In the genomic region with DNA sequence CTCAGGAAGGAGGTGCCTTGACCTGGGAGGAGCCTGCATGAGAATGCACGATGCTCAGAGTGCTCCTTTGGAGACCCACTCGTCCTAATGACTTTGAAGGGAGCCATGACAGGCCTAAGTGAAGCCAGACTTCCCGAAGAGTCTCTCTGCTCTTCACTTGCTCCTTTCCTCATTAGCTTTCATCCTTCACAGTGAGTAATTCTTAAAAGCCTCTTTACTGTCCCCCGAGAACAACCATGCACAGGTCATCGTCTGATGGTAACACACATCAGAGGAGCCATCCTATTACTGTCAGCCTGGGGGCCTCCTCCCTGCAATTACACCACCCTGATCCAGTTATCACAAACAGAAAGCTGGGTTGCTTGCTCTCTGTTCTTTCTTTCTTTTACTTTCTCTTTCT, we compare ENCODE assay signal across 13 mouse cellular contexts.
DNase-seq lines count a peak whose midpoint lies in the region; ATAC-seq lines count a peak whose summit lies in the region.
"Had no signal": no experiment of that assay in that cellular context is flagged by ENCODE, and none has a peak within 500 bp of the region (broad histone marks: within the 10 kb centered on the region; RNA-seq: fewer than 3 reads in every experiment).

No protein-coding gene starts in this region.

- H3K4me1 ChIP-seq in forebrain, embryonic 11.5 days (replicated peaks; ENCODE audit: control insufficient read depth, insufficient read depth, low read length) = 0 out of 2 replicates have a peak, but pooled peaks cover 3% of the 10 kb centered on the region
- H3K4me1 ChIP-seq in forebrain, embryonic 10.5 days = peaks cover 18% of the 10 kb centered on the region
- peaks cover 11% of the 10 kb centered on the region for H3K4me1 ChIP-seq in forebrain, embryonic 16.5 days (replicated peaks; ENCODE audit: control insufficient read depth, insufficient read depth, low read length)
- H3K4me1 ChIP-seq in midbrain, embryonic 12.5 days = peaks cover 19% of the 10 kb centered on the region

- H3K4me2 ChIP-seq in forebrain, embryonic 11.5 days (ENCODE audit: low read depth, low read length, severe bottlenecking) = no peak overlapping the region
- H3K4me2 ChIP-seq in forebrain, embryonic 16.5 days (ENCODE audit: low read length) = no peak overlapping the region
- no peak overlapping the region for H3K4me2 ChIP-seq in midbrain, embryonic 12.5 days (replicated peaks)
- H3K4me2 ChIP-seq: limb, embryonic 13.5 days had no signal

- H3K36me3 ChIP-seq in forebrain, embryonic 11.5 days (ENCODE audit: control insufficient read depth, insufficient read depth, low read length) = no peaks in the 10 kb centered on the region
- no peaks in the 10 kb centered on the region for H3K36me3 ChIP-seq in forebrain, embryonic 10.5 days (replicated peaks)
- no peaks in the 10 kb centered on the region for H3K36me3 ChIP-seq in forebrain, embryonic 16.5 days (ENCODE audit: control insufficient read depth, insufficient read depth)
- no peaks in the 10 kb centered on the region for H3K36me3 ChIP-seq in midbrain, embryonic 12.5 days
- H3K36me3 ChIP-seq: limb, embryonic 13.5 days had no signal

- no peak overlapping the region for H3K9ac ChIP-seq in forebrain, embryonic 11.5 days (ENCODE audit: low read length)
- no peak overlapping the region for H3K9ac ChIP-seq in forebrain, embryonic 16.5 days (replicated peaks; ENCODE audit: low read depth, low read length)
- H3K9ac ChIP-seq in midbrain, embryonic 12.5 days (replicated peaks) = no peak overlapping the region
- H3K9ac ChIP-seq: limb, embryonic 13.5 days; liver, postnatal 0 days had no signal

- H3K4me3 ChIP-seq in forebrain, embryonic 11.5 days (ENCODE audit: low read depth, low read length) = no peak overlapping the region
- no peak overlapping the region for H3K4me3 ChIP-seq in forebrain, embryonic 10.5 days
- H3K4me3 ChIP-seq in forebrain, embryonic 16.5 days (replicated peaks; ENCODE audit: low read length) = no peak overlapping the region
- no peak overlapping the region for H3K4me3 ChIP-seq in midbrain, embryonic 12.5 days
- H3K4me3 ChIP-seq: limb, embryonic 13.5 days had no signal

- no peaks in the 10 kb centered on the region for H3K9me3 ChIP-seq in forebrain, embryonic 11.5 days (ENCODE audit: control insufficient read depth, low read length)
- no peaks in the 10 kb centered on the region for H3K9me3 ChIP-seq in forebrain, embryonic 10.5 days
- no peaks in the 10 kb centered on the region for H3K9me3 ChIP-seq in forebrain, embryonic 16.5 days (ENCODE audit: control insufficient read depth, low read length)
- no peaks in the 10 kb centered on the region for H3K9me3 ChIP-seq in midbrain, embryonic 12.5 days
- H3K9me3 ChIP-seq: limb, embryonic 13.5 days had no signal

- WGBS in forebrain, embryonic 11.5 days = 38% methylated on average over 5 of the region's 5 CpGs
- 70% methylated on average over 5 of the region's 5 CpGs for WGBS in forebrain, embryonic 10.5 days
- WGBS in forebrain, embryonic 16.5 days = 18% methylated on average over 5 of the region's 5 CpGs
- 28% methylated on average over 5 of the region's 5 CpGs for WGBS in midbrain, embryonic 12.5 days

- intact Hi-C loops in gastrocnemius, postnatal 14 days (cut with DNase I; ENCODE audit: low total_unique reads) = no loop called here

- DNase-seq in forebrain, embryonic 11.5 days (ENCODE audit: low spot score) = no peak
- no peak for DNase-seq in forebrain, embryonic 10.5 days (ENCODE audit: extremely low spot score, low spot score)
- DNase-seq in retina, embryonic 14.5 days (ENCODE audit: low spot score) = peak; percentile 43
- no peak for DNase-seq in gastrocnemius, postnatal 14 days
- no peak for DNase-seq in adrenal gland, postnatal 4 days (ENCODE audit: low spot score in 2 of 2)
- DNase-seq: adrenal gland, postnatal 10 days; kidney, postnatal 10 days; liver, postnatal 0 days had no signal

- H3K27me3 ChIP-seq in forebrain, embryonic 11.5 days (ENCODE audit: control insufficient read depth, insufficient read depth, low read length) = no peaks in the 10 kb centered on the region
- H3K27me3 ChIP-seq in forebrain, embryonic 10.5 days (ENCODE audit: poor library complexity, severe bottlenecking) = no peaks in the 10 kb centered on the region
- no peaks in the 10 kb centered on the region for H3K27me3 ChIP-seq in forebrain, embryonic 16.5 days (replicated peaks; ENCODE audit: control insufficient read depth, insufficient read depth, low read length)
- H3K27me3 ChIP-seq in midbrain, embryonic 12.5 days = no peaks in the 10 kb centered on the region
- H3K27me3 ChIP-seq: limb, embryonic 13.5 days had no signal

- H3K27ac ChIP-seq in forebrain, embryonic 11.5 days (ENCODE audit: low read depth, low read length) = 0 out of 2 replicates have a peak overlapping the region, but pooled peaks have one; percentile 18
- no peak overlapping the region for H3K27ac ChIP-seq in forebrain, embryonic 10.5 days
- peak overlapping the region; percentile 66 for H3K27ac ChIP-seq in forebrain, embryonic 16.5 days (ENCODE audit: low read length)
- H3K27ac ChIP-seq in midbrain, embryonic 12.5 days (replicated peaks) = peak overlapping the region; percentile 72
- H3K27ac ChIP-seq: limb, embryonic 13.5 days; stomach, postnatal 0 days had no signal

- peak; percentile 44; the same call in 1 of the 2 replicates for ATAC-seq in forebrain, embryonic 11.5 days (replicated peaks; ENCODE audit: low FRiP score)
- ATAC-seq in forebrain, embryonic 16.5 days = peak; percentile 28; the same call in 1 of the 2 replicates
- ATAC-seq in midbrain, embryonic 12.5 days (ENCODE audit: low FRiP score, low read depth) = peak; percentile 83
- ATAC-seq in granulocyte monocyte progenitor cell, adult 5-6 weeks (replicated peaks; ENCODE audit: poor library complexity, severe bottlenecking) = no peak
- ATAC-seq: liver, postnatal 0 days had no signal
